ENCODE assay signal across 10 mouse cellular contexts in genomic region chr16:17508031-17508430, GRCm38 (mm10). TPM values are rescaled to one million over a fixed set of nuclear protein-coding genes. Genes with fewer than 3 reads are reported as not detected.
A peak's percentile ranks its signal among the peaks of the same experiment; 100 is the strongest.
DNase-seq lines count a peak whose midpoint lies in the region; ATAC-seq and TF ChIP-seq lines count a peak whose summit lies in the region.
"Not testable (repeated sequence)": the region's sequence is repeated elsewhere in the genome, so short reads cannot be mapped to it uniquely, and the experiment has no call there.
"Had no signal": no experiment of that assay in that cellular context is flagged by ENCODE, and none has a peak within 500 bp of the region (broad histone marks: within the 10 kb centered on the region; RNA-seq: fewer than 3 reads in every experiment).

No protein-coding gene starts in this region.

- H3K4me2 ChIP-seq in embryonic facial prominence, embryonic 14.5 days (ENCODE audit: low read depth, low read length), result peak overlapping the region; percentile 87
- H3K4me2 ChIP-seq in hindbrain, embryonic 16.5 days (ENCODE audit: low read length), result peak overlapping the region; percentile 66
- peak overlapping the region; percentile 94 for H3K4me2 ChIP-seq in liver, postnatal 0 days (ENCODE audit: low read depth, low read length)
- peak overlapping the region; percentile 60 for H3K4me2 ChIP-seq in midbrain, postnatal 0 days (ENCODE audit: low read depth, low read length, poor library complexity, severe bottlenecking)
- H3K4me2 ChIP-seq in stomach, embryonic 16.5 days (ENCODE audit: low read depth, low read length), result peak overlapping the region; percentile 77

- TF ChIP-seq EP300 in liver, postnatal 0 days (IDR thresholded peaks at IDR 0.05; ENCODE audit: low read depth), result not testable (repeated sequence)

- not testable (repeated sequence) for DNase-seq in ES-E14 (ENCODE audit: low read depth, low spot score); embryonic facial prominence, embryonic 14.5 days (ENCODE audit: low spot score); heart, embryonic 10.5 days (ENCODE audit: low spot score); left cerebral cortex, adult 2 months (ENCODE audit: extremely low spot score in 1 of 2, low spot score in 2 of 2); liver, postnatal 0 days; midbrain, postnatal 0 days (ENCODE audit: low spot score)

- peak overlapping the region; percentile 89 for H3K9ac ChIP-seq in ES-E14 (ENCODE audit: insufficient read depth, low read depth, low read length, poor library complexity, severe bottlenecking)
- peak overlapping the region; percentile 74 for H3K9ac ChIP-seq in embryonic facial prominence, embryonic 14.5 days (ENCODE audit: low read depth, low read length)
- H3K9ac ChIP-seq in hindbrain, embryonic 16.5 days (ENCODE audit: low read depth, low read length), result peak overlapping the region; percentile 91
- peak overlapping the region; percentile 67 for H3K9ac ChIP-seq in liver, postnatal 0 days (replicated peaks)
- peak overlapping the region; percentile 84 for H3K9ac ChIP-seq in midbrain, postnatal 0 days (replicated peaks; ENCODE audit: low read length, poor library complexity, severe bottlenecking)
- peak overlapping the region; percentile 91 for H3K9ac ChIP-seq in stomach, embryonic 16.5 days (ENCODE audit: low read length)

- H3K27ac ChIP-seq in ES-E14 (ENCODE audit: insufficient read depth, low read depth, low read length, poor library complexity, severe bottlenecking), result peak overlapping the region; percentile 84; the same call in 1 of the 2 replicates
- H3K27ac ChIP-seq in embryonic facial prominence, embryonic 14.5 days (replicated peaks; ENCODE audit: low read depth, low read length), result peak overlapping the region; percentile 94
- H3K27ac ChIP-seq in heart, embryonic 10.5 days, result peak overlapping the region; percentile 95
- peak overlapping the region; percentile 93 for H3K27ac ChIP-seq in hindbrain, embryonic 16.5 days (ENCODE audit: low read depth, low read length)
- H3K27ac ChIP-seq in left cerebral cortex, adult 2 months, result peak overlapping the region; percentile 98
- peak overlapping the region; percentile 82 for H3K27ac ChIP-seq in liver, postnatal 0 days (ENCODE audit: low read depth)
- peak overlapping the region; percentile 84 for H3K27ac ChIP-seq in midbrain, postnatal 0 days (ENCODE audit: low read depth, low read length)
- peak overlapping the region; percentile 96 for H3K27ac ChIP-seq in stomach, embryonic 16.5 days (ENCODE audit: low read length)

- H3K9me3 ChIP-seq in ES-E14 (ENCODE audit: control insufficient read depth, insufficient read depth, low read depth, low read length); embryonic facial prominence, embryonic 14.5 days (ENCODE audit: control insufficient read depth, low read length); heart, embryonic 10.5 days; hindbrain, embryonic 16.5 days (ENCODE audit: control insufficient read depth, low read length); liver, postnatal 0 days (ENCODE audit: low read length); midbrain, postnatal 0 days (ENCODE audit: low read length); stomach, embryonic 16.5 days (replicated peaks; ENCODE audit: control insufficient read depth, low read length): not testable (repeated sequence)

- intact Hi-C loops in left cerebral cortex, adult 2 months (cut with DNase I), result loop anchor here (5.0 kb wide), 1 partner anchor 36 kb away; no protein-coding TSS in a partner anchor

- ATAC-seq in embryonic facial prominence, embryonic 14.5 days (ENCODE audit: low read depth); liver, postnatal 0 days; stomach, embryonic 16.5 days (ENCODE audit: insufficient read depth, low FRiP score): not testable (repeated sequence)
- ATAC-seq in hindbrain, embryonic 16.5 days, result peak; percentile 1; the same call in 1 of the 2 replicates
- ATAC-seq in midbrain, postnatal 0 days (ENCODE audit: low FRiP score), result peak; percentile 18; the same call in 1 of the 2 replicates

- H3K36me3 ChIP-seq in ES-E14 (ENCODE audit: control insufficient read depth, insufficient read depth, low read length, poor library complexity, severe bottlenecking); hindbrain, embryonic 16.5 days (ENCODE audit: control insufficient read depth, insufficient read depth, low read length); stomach, embryonic 16.5 days (ENCODE audit: control insufficient read depth, insufficient read depth, low read length): not testable (repeated sequence)
- peaks cover 18% of the 10 kb centered on the region for H3K36me3 ChIP-seq in embryonic facial prominence, embryonic 14.5 days (ENCODE audit: control insufficient read depth, insufficient read depth, low read length)
- H3K36me3 ChIP-seq in heart, embryonic 10.5 days, result peaks cover 20% of the 10 kb centered on the region
- H3K36me3 ChIP-seq in liver, postnatal 0 days (replicated peaks; ENCODE audit: insufficient read depth, low read length), result peaks cover 18% of the 10 kb centered on the region
- H3K36me3 ChIP-seq in midbrain, postnatal 0 days (ENCODE audit: insufficient read depth, low read length), result peaks cover 17% of the 10 kb centered on the region

- not testable (repeated sequence) for H3K27me3 ChIP-seq in embryonic facial prominence, embryonic 14.5 days (replicated peaks; ENCODE audit: control insufficient read depth, insufficient read depth, low read length); hindbrain, embryonic 16.5 days (replicated peaks; ENCODE audit: control insufficient read depth, insufficient read depth, low read length); liver, postnatal 0 days (ENCODE audit: insufficient read depth, low read length); midbrain, postnatal 0 days (ENCODE audit: insufficient read depth, low read length); stomach, embryonic 16.5 days (ENCODE audit: control insufficient read depth, insufficient read depth, low read length)
- peaks cover 22% of the 10 kb centered on the region; the same call in 1 of the 2 replicates for H3K27me3 ChIP-seq in heart, embryonic 10.5 days (ENCODE audit: insufficient read depth, poor library complexity, severe bottlenecking)

- 27% methylated on average over 3 of the region's 3 CpGs for WGBS in embryonic facial prominence, embryonic 14.5 days
- 30% methylated on average over 3 of the region's 3 CpGs for WGBS in heart, embryonic 10.5 days
- WGBS in hindbrain, embryonic 16.5 days, result 31% methylated on average over 3 of the region's 3 CpGs
- 18% methylated on average over 3 of the region's 3 CpGs for WGBS in liver, postnatal 0 days (ENCODE audit: insufficient replicate concordance)
- 27% methylated on average over 3 of the region's 3 CpGs for WGBS in midbrain, postnatal 0 days
- 37% methylated on average over 2 of the region's 3 CpGs for WGBS in stomach, embryonic 16.5 days

- H3K4me1 ChIP-seq in ES-E14 (ENCODE audit: control insufficient read depth in 2 of 2, insufficient read depth in 2 of 2, low read length in 2 of 2, poor library complexity in 1 of 2), result not testable (repeated sequence)
- H3K4me1 ChIP-seq in embryonic facial prominence, embryonic 14.5 days (ENCODE audit: control insufficient read depth, insufficient read depth, low read length), result peaks cover 10% of the 10 kb centered on the region
- H3K4me1 ChIP-seq in heart, embryonic 10.5 days, result peaks cover 13% of the 10 kb centered on the region
- peaks cover 14% of the 10 kb centered on the region for H3K4me1 ChIP-seq in hindbrain, embryonic 16.5 days (ENCODE audit: control insufficient read depth, insufficient read depth, low read depth, low read length)
- H3K4me1 ChIP-seq in liver, postnatal 0 days (ENCODE audit: insufficient read depth), result peaks cover 28% of the 10 kb centered on the region
- H3K4me1 ChIP-seq in midbrain, postnatal 0 days (ENCODE audit: insufficient read depth, low read length), result peaks cover 12% of the 10 kb centered on the region
- H3K4me1 ChIP-seq in stomach, embryonic 16.5 days (ENCODE audit: control insufficient read depth, insufficient read depth, low read length), result peaks cover 11% of the 10 kb centered on the region

- H3K4me3 ChIP-seq in ES-E14 (ENCODE audit: insufficient read depth in 1 of 2, low read depth in 1 of 2, low read length in 2 of 2, poor library complexity in 1 of 2, severe bottlenecking in 1 of 2), result peak overlapping the region; percentile 84 to 89
- H3K4me3 ChIP-seq in embryonic facial prominence, embryonic 14.5 days (ENCODE audit: low read depth, low read length), result peak overlapping the region; percentile 83
- peak overlapping the region; percentile 86 for H3K4me3 ChIP-seq in heart, embryonic 10.5 days
- H3K4me3 ChIP-seq in hindbrain, embryonic 16.5 days (ENCODE audit: low read length), result peak overlapping the region; percentile 89
- H3K4me3 ChIP-seq in left cerebral cortex, adult 2 months, result peak overlapping the region; percentile 60
- peak overlapping the region; percentile 84 for H3K4me3 ChIP-seq in liver, postnatal 0 days (ENCODE audit: low read depth, low read length)
- peak overlapping the region; percentile 77 for H3K4me3 ChIP-seq in midbrain, postnatal 0 days (ENCODE audit: low read depth, low read length)
- peak overlapping the region; percentile 88 for H3K4me3 ChIP-seq in stomach, embryonic 16.5 days (replicated peaks; ENCODE audit: low read length)

- TF ChIP-seq CTCF in left cerebral cortex, adult 2 months (IDR thresholded peaks at IDR 0.05), result peak; percentile 24
- TF ChIP-seq CTCF in liver, postnatal 0 days (IDR thresholded peaks at IDR 0.05; ENCODE audit: low read depth), result not testable (repeated sequence)
- TF ChIP-seq CTCF in midbrain, postnatal 0 days (IDR thresholded peaks at IDR 0.05), result peak; percentile 39; the same call in 1 of the 2 replicates

- in situ Hi-C loops in ES-E14 (cut with MboI; ENCODE audit: low sequenced_read_pairs in 2 of 2, unreplicated experiment in 2 of 2), result not testable (repeated sequence)

RNA-seq across cellular contexts. Expression of gene Lztr1, which starts 0.5 kb away (rescaled TPM):
- 63.1 and 89.0 TPM in 2 replicates for total RNA-seq in ES-E14 (2012; rRNA removed)
- polyA plus RNA-seq in embryonic facial prominence, embryonic 14.5 days (2014; fragmentation: Nextera tagmentation; extraction: Ambion mirVana), result 70.4 and 77.2 TPM in 2 replicates
- polyA plus RNA-seq in heart, embryonic 10.5 days (2016; fragmentation: Nextera tagmentation; extraction: Ambion mirVana), result 60.0 and 69.8 TPM in 2 replicates
- 140 and 149 TPM in 2 replicates for polyA plus RNA-seq in hindbrain, embryonic 16.5 days (2015; fragmentation: Nextera tagmentation; extraction: Ambion mirVana)
- total RNA-seq in left cerebral cortex, adult 2 months (2021), result 100 to 1,000 TPM; 182 to 193 TPM
- 16.8 and 18.7 TPM in 2 replicates for polyA plus RNA-seq in liver, postnatal 0 days (2015; fragmentation: Nextera tagmentation; extraction: Ambion mirVana)
- total RNA-seq in midbrain, postnatal 0 days (2014; rRNA removed), result 221 and 264 TPM in 2 replicates
- 94.0 and 104 TPM in 2 replicates for polyA plus RNA-seq in midbrain, postnatal 0 days (2015; fragmentation: Nextera tagmentation; extraction: Ambion mirVana)
- 89.4 and 90.8 TPM in 2 replicates for polyA plus RNA-seq in stomach, embryonic 16.5 days (2015; fragmentation: Nextera tagmentation; extraction: Ambion mirVana)

RNA-seq across cellular contexts. Expression of gene Aifm3, which starts 18.6 kb away (rescaled TPM):
- total RNA-seq in ES-E14 (2012; rRNA removed), result 3.0 and 5.7 TPM in 2 replicates
- polyA plus RNA-seq in embryonic facial prominence, embryonic 14.5 days (2014; fragmentation: Nextera tagmentation; extraction: Ambion mirVana), result 2.4 and 4.9 TPM in 2 replicates
- polyA plus RNA-seq in heart, embryonic 10.5 days (2016; fragmentation: Nextera tagmentation; extraction: Ambion mirVana), result 0.71 and 0.97 TPM in 2 replicates
- polyA plus RNA-seq in hindbrain, embryonic 16.5 days (2015; fragmentation: Nextera tagmentation; extraction: Ambion mirVana), result 13.4 and 14.8 TPM in 2 replicates
- 100 to 1,000 TPM; 148 to 171 TPM for total RNA-seq in left cerebral cortex, adult 2 months (2021)
- polyA plus RNA-seq in liver, postnatal 0 days (2015; fragmentation: Nextera tagmentation; extraction: Ambion mirVana), result 3.3 and 3.4 TPM in 2 replicates
- 16.2 and 23.2 TPM in 2 replicates for total RNA-seq in midbrain, postnatal 0 days (2014; rRNA removed)
- 12.5 and 14.1 TPM in 2 replicates for polyA plus RNA-seq in midbrain, postnatal 0 days (2015; fragmentation: Nextera tagmentation; extraction: Ambion mirVana)
- polyA plus RNA-seq in stomach, embryonic 16.5 days (2015; fragmentation: Nextera tagmentation; extraction: Ambion mirVana), result 2.1 and 3.1 TPM in 2 replicates
- total RNA-seq: granulocyte monocyte progenitor cell, adult 5-6 weeks had no signal
- polyA plus RNA-seq: activated CD4-positive, CD25-positive, alpha-beta regulatory T cell, adult 4 months had no signal

RNA-seq across cellular contexts. Expression of gene Thap7, which starts 22.9 kb away (rescaled TPM):
- total RNA-seq in ES-E14 (2012; rRNA removed), result 24.4 and 32.9 TPM in 2 replicates
- polyA plus RNA-seq in embryonic facial prominence, embryonic 14.5 days (2014; fragmentation: Nextera tagmentation; extraction: Ambion mirVana), result 50.9 and 54.9 TPM in 2 replicates
- 40.8 and 48.4 TPM in 2 replicates for polyA plus RNA-seq in heart, embryonic 10.5 days (2016; fragmentation: Nextera tagmentation; extraction: Ambion mirVana)
- polyA plus RNA-seq in hindbrain, embryonic 16.5 days (2015; fragmentation: Nextera tagmentation; extraction: Ambion mirVana), result 65.1 and 65.8 TPM in 2 replicates
- 10 to 100 TPM; 42.3 to 43.1 TPM for total RNA-seq in left cerebral cortex, adult 2 months (2021)
- 21.3 and 24.4 TPM in 2 replicates for polyA plus RNA-seq in liver, postnatal 0 days (2015; fragmentation: Nextera tagmentation; extraction: Ambion mirVana)
- 59.3 and 65.5 TPM in 2 replicates for total RNA-seq in midbrain, postnatal 0 days (2014; rRNA removed)
- polyA plus RNA-seq in midbrain, postnatal 0 days (2015; fragmentation: Nextera tagmentation; extraction: Ambion mirVana), result 57.1 and 64.1 TPM in 2 replicates
- 56.8 and 61.1 TPM in 2 replicates for polyA plus RNA-seq in stomach, embryonic 16.5 days (2015; fragmentation: Nextera tagmentation; extraction: Ambion mirVana)

RNA-seq across cellular contexts. Expression of gene Lrrc74b, which starts 53.0 kb away (rescaled TPM):
- 0.09 TPM in 1 of 2 replicates, not detected in the other for total RNA-seq in ES-E14 (2012; rRNA removed)
- polyA plus RNA-seq in embryonic facial prominence, embryonic 14.5 days (2014; fragmentation: Nextera tagmentation; extraction: Ambion mirVana), result 0.69 and 1.8 TPM in 2 replicates
- 0.12 and 0.26 TPM in 2 replicates for polyA plus RNA-seq in heart, embryonic 10.5 days (2016; fragmentation: Nextera tagmentation; extraction: Ambion mirVana)
- 1.7 and 1.8 TPM in 2 replicates for polyA plus RNA-seq in hindbrain, embryonic 16.5 days (2015; fragmentation: Nextera tagmentation; extraction: Ambion mirVana)
- total RNA-seq in left cerebral cortex, adult 2 months (2021), result 1 to 10 TPM in 1 of 2 experiments, under 1 TPM in 1; 0.68 to 1.1 TPM
- 0.05 and 0.06 TPM in 2 replicates for polyA plus RNA-seq in liver, postnatal 0 days (2015; fragmentation: Nextera tagmentation; extraction: Ambion mirVana)
- total RNA-seq in midbrain, postnatal 0 days (2014; rRNA removed), result 1.1 and 2.9 TPM in 2 replicates
- 2.1 and 2.5 TPM in 2 replicates for polyA plus RNA-seq in midbrain, postnatal 0 days (2015; fragmentation: Nextera tagmentation; extraction: Ambion mirVana)
- polyA plus RNA-seq in stomach, embryonic 16.5 days (2015; fragmentation: Nextera tagmentation; extraction: Ambion mirVana), result 0.34 and 0.51 TPM in 2 replicates
- total RNA-seq: granulocyte monocyte progenitor cell, adult 5-6 weeks had no signal
- polyA plus RNA-seq: activated CD4-positive, CD25-positive, alpha-beta regulatory T cell, adult 4 months had no signal

RNA-seq across cellular contexts. Expression of gene P2rx6, which starts 53.7 kb away (rescaled TPM):
- 0.09 and 0.42 TPM in 2 replicates for total RNA-seq in ES-E14 (2012; rRNA removed)
- 0.84 and 1.5 TPM in 2 replicates for polyA plus RNA-seq in embryonic facial prominence, embryonic 14.5 days (2014; fragmentation: Nextera tagmentation; extraction: Ambion mirVana)
- 0.39 and 0.73 TPM in 2 replicates for polyA plus RNA-seq in heart, embryonic 10.5 days (2016; fragmentation: Nextera tagmentation; extraction: Ambion mirVana)
- 3.0 and 3.2 TPM in 2 replicates for polyA plus RNA-seq in hindbrain, embryonic 16.5 days (2015; fragmentation: Nextera tagmentation; extraction: Ambion mirVana)
- 1 to 10 TPM in 1 of 2 experiments, under 1 TPM in 1; 0.68 to 1.0 TPM for total RNA-seq in left cerebral cortex, adult 2 months (2021)
- polyA plus RNA-seq in liver, postnatal 0 days (2015; fragmentation: Nextera tagmentation; extraction: Ambion mirVana), result 0.14 and 0.18 TPM in 2 replicates
- total RNA-seq in midbrain, postnatal 0 days (2014; rRNA removed), result 1.1 and 2.6 TPM in 2 replicates
- polyA plus RNA-seq in midbrain, postnatal 0 days (2015; fragmentation: Nextera tagmentation; extraction: Ambion mirVana), result 2.9 TPM in 2 replicates
- polyA plus RNA-seq in stomach, embryonic 16.5 days (2015; fragmentation: Nextera tagmentation; extraction: Ambion mirVana), result 1.8 and 2.1 TPM in 2 replicates
- total RNA-seq: granulocyte monocyte progenitor cell, adult 5-6 weeks had no signal
- polyA plus RNA-seq: activated CD4-positive, CD25-positive, alpha-beta regulatory T cell, adult 4 months had no signal
